Mouse (Mus musculus) left cerebral cortex, postnatal 10 days (tissue): ENCODE measurements at regions not wholly inside any gene's neighbourhood (a gene's known extent, or its start where the extent isn't known, plus 50 kb on each side); places are given as distances from the start of the nearest gene placed in this dataset.

ENCODE experiments used
- DNase-seq, 2 experiments: peaks; one replicate each; pipeline ENCODE4 v3.0.0; 2021 to 2022; ENCODE audit warnings: low spot score in 2 of 2, mixed read lengths in 1 of 2; ENCODE audit errors: extremely low spot score in 1 of 2
- intact Hi-C: fragments of 180-260 bp; cut with DNase I; formaldehyde crosslinking; loops from one replicate; pipeline ENCODE4 v1.15.1; 2025

DNA sequence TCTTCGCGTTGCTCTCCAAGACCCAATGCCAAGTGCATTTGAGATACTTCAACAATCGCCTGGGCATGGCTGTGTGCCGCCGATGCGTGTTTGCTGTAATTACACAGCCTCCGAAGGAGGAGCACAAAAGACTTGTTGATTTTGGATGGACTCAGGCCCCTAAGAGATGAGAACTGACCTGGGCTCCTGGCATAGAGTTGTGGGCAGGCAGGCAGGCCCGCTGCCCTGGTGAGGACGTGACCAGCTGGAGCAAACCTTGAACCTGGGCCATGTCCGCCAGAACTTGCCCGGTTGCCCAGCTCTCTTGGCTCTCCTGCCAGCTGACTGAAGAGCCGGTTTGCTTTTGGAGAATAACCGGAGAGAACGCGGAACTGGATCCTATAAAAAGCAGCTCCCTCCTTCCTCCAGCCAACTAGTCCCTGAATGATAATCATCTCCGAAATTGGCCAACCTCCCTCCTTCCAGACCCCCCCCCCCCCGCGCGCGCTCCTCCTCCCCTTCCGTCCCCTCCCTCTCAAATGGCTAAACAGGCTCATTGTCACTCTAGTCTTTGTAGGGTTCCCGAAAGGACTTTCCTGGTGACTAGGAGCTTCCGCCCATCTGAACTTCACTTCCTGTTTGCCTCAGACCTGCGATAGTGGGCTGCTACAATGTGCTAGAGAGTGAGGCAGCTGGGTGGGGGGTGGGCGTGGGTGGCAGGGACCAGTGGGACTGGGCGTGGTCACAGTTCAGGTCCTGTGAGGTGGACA lies 237.5 kb downstream of the Uaca start:
- intact Hi-C loops: no loop called here
- DNase-seq: peak in 1 of 2 experiments; percentile 48

DNA sequence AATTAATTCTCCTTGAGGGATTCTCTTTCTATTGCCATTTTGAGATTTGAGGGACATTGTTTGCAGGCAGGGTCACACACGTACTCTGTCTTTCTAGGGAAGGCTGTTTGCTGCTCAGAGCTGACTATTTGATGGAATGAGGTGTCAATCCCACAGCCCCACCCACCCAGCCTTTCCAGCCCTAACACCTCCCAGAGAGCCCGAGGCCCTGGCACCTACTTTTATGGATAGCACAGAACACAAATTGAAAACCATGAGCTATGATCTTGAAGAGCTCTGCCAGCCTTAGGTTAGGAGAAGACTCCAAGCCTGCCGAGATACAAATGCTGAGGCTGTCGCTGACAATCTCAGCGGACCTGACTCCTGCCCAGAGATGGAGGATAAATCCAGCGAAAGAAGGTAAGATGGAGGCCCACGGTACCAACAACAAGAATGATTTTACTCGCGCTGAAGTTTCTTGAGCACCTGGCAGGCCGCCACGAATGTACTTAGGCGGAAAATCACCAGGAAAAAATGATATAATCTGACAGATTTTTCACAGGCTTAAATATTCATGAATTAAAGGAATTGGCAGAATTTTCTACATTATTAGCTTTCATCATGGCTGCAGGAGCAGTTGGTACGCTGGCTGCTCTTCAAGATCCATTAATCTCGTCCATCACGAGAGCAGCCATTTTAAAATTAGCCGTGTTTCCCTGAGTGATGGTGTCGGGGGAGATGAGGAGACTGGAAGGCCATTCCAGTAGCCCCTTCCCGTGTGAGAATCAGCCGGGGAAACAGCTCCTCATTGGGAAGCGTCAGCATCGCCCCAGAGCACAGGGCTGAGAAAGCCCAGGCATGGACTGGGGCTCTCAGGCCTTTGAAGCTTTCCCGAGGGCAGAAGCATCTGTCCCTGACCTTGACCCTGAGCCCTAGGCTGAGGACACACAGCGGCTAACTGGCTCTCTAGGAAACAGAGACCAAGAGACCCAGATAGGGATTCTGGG lies 238.4 kb downstream of the Uaca start:
- DNase-seq: peak in 1 of 2 experiments; percentile 14
- intact Hi-C loops: no loop called here

DNA sequence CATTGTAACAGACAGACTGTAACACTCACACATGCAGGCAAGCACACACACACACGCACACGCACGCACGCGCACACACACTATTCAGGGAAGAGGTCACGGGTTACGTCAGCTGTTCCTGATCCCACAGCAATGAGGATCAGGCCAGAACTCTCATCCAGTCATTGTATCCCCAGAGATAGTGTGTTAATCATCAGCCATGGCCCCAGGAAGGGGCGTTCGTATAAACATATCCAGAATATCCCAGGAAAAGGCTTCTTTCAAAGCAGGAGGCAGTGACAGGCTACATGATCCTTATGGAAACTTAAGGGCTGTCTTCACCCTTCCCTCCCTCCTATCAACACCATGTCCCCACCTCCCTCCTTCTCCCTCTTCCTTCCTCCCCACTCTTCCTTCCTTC lies 239.3 kb downstream of the Uaca start:
- intact Hi-C loops: no loop called here

DNA sequence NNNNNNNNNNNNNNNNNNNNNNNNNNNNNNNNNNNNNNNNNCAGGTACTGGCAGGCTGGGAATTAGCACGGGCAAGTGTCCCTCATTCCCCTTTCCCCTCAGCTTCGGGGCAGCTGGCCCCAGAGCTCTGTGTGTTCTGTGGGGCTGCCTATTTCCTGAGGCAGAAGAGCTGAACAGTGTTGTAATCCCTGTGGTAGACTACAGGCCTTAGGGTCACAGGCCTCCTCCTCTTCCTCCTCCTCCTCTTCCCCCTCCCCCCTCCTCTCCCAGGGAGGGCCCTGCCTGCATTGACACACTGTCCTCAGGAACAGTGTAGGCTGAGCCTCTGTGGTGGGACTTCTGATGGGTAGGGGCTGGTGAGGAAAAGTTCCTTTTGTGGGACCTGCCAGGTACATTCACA lies 247.7 kb downstream of the Uaca start:
- DNase-seq: no peak
- intact Hi-C loops: loop anchor here (10.0 kb wide), 2 partner anchors 333 to 853 kb away; partner anchors contain the start of gene Tle3

More for the DNA sequence above, 239.3 kb downstream of the Uaca start:
- DNase-seq: no peak

DNA sequence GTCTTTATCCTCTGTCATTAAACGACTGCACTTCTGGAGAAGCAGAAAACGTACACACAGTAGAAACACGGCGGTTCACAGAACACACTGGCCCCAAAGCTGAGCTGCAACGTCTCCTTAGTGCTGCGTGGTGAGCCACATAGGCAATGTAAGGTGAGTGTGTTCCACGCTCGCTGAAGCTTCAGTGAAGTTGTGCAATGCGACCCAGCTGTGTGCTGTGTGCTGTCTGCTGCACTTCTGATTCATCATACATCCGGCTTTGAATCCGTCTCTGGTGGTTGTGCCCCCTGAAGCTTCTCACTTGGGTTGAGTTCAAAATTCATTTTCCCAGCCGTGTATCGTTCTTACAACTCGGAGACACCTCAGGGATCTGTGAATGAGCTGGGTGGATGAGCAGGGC lies 250.6 kb downstream of the Uaca start:
- DNase-seq: no peak
- intact Hi-C loops: loop anchor here (10.0 kb wide), 2 partner anchors 330 to 850 kb away; partner anchors contain the start of gene Tle3

DNA sequence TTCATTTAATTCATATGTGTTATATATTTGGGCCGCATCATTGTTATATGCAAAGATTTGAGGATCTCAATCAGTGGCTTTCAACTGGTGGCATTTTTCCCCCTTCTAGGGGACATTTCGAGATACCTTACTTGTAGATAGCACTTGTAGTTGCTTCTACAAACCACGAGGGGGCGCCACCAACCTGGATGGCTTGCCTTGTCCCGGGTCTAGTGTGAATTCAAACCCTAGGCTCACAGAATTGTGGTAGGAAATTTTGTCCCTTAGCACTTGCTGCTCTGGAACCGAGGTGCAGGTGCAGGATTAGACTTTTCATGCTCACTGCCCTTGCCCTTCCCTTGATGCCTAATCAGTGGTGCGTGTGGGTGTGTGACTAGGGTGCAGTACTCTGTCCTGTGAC lies 252.2 kb downstream of the Uaca start:
- DNase-seq: peak; percentile 54 to 83
- intact Hi-C loops: loop anchor here (10.0 kb wide), 2 partner anchors 328 to 848 kb away; partner anchors contain the start of gene Tle3

GRCm38 (mm10) chr9:61047289-61047688 lies 252.9 kb downstream of the Uaca start:
- no peak for DNase-seq
- intact Hi-C loops: loop anchor here (10.0 kb wide), 2 partner anchors 328 to 848 kb away; partner anchors contain the start of gene Tle3

GRCm38 (mm10) chr9:61048576-61048975 lies 254.2 kb downstream of the Uaca start:
- no peak for DNase-seq
- intact Hi-C loops: loop anchor here (10.0 kb wide), 2 partner anchors 326 to 846 kb away; partner anchors contain the start of gene Tle3

GRCm38 (mm10) chr9:61052621-61053020 lies 258.3 kb downstream of the Uaca start:
- intact Hi-C loops: no loop called here
- no peak for DNase-seq

- DNase-seq: peak; percentile 47 to 81
- intact Hi-C loops: no loop called here
Measured at GRCm38 (mm10) chr9:61054427-61054826, 260.1 kb downstream of the Uaca start.

DNA sequence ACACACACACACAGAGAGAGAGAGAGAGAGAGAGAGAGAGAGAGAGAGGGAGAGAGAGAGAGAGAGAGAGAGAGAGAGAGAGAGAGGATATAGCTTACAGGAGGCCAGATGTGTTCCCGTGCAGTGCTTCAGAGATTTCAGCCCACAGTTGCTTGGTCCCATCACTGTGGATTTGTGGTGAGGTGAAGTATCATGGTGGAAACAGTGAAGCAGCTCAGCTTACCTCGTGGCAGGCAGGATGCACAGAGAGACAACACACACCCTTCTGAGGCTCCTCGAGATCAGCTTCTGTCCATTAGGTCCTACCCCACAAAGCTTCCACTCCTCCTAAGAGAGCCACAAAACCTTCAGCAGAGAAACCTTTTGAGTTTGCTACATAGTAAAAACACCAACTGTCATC lies 261.1 kb downstream of the Uaca start:
- intact Hi-C loops: no loop called here
- DNase-seq: no peak

GRCm38 (mm10) chr9:61055928-61056730 lies 261.8 kb downstream of the Uaca start:
- no peak for DNase-seq

DNA sequence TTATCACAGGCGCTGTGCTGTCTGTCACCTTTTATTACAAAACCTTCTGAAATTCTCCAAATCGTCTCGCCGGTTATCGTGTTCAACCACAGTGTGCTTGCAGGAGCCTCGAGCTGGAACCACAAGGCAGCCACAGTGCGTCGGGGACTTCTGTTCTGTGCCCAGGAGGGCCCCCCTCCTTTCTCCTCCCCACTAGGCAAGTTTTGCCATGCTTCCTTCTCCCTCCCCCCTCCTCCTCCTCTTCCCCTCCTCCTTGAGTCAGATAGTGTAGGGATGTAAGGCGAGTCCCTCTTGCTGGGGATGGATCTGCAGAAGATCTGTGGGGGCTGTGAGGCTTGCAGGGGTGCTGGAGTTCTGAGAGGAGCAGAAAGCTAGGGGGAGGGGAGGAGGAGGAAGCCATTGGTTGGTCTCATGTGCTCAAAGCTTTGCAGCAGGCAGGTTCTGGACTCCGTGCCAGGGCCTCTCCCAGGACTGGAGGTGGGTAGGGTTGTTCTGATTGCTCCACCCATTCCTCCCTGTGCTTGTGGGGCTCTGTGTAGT lies 262.5 kb downstream of the Uaca start:
- DNase-seq: peak; percentile 13 to 60
- intact Hi-C loops: no loop called here

More at GRCm38 (mm10) chr9:61055928-61056730, 261.8 kb downstream of the Uaca start:
- intact Hi-C loops: no loop called here

DNA sequence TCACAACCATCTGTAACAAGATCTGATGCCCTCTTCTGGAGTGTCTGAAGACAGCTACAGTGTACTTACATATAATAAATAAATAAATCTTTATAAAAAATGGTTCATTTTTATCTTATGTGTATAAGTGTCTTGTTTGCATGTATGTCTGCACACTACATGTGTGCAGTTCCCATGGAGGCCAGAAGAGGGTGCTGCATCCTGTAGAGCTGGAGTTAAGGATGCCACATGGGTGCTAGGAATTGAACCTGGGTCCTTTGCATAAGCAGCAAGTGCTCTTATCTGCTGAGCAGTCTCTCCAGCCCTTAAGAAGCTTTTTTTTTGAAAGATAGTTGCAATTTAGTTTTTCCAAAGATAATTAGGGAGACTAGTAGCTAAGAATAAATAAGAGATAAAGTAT lies 264.9 kb downstream of the Uaca start:
- intact Hi-C loops: no loop called here
- DNase-seq: no peak

DNA sequence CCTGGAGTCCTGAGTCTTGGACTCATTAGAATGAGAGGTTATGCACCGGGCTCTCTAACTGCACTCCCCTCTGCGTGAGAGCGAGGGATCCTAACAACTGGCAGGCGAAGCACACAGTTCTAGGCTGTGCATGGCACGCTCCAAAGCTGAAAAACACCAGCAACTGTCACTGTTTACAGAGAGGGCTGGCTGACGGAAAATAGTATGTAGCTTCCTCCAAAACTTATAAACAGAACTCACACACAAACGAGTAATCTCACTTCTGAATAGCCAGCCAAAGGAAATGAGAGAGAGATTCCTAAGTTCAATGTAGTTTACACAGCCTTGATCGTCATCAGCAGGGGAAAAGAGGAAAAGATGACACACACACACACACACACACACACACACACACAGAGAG lies 266.6 kb downstream of the Uaca start:
- intact Hi-C loops: no loop called here

GRCm38 (mm10) chr9:61064714-61065305 lies 270.5 kb downstream of the Uaca start:
- intact Hi-C loops: no loop called here
- DNase-seq: no peak

More for the DNA sequence above, 266.6 kb downstream of the Uaca start:
- no peak for DNase-seq

DNA sequence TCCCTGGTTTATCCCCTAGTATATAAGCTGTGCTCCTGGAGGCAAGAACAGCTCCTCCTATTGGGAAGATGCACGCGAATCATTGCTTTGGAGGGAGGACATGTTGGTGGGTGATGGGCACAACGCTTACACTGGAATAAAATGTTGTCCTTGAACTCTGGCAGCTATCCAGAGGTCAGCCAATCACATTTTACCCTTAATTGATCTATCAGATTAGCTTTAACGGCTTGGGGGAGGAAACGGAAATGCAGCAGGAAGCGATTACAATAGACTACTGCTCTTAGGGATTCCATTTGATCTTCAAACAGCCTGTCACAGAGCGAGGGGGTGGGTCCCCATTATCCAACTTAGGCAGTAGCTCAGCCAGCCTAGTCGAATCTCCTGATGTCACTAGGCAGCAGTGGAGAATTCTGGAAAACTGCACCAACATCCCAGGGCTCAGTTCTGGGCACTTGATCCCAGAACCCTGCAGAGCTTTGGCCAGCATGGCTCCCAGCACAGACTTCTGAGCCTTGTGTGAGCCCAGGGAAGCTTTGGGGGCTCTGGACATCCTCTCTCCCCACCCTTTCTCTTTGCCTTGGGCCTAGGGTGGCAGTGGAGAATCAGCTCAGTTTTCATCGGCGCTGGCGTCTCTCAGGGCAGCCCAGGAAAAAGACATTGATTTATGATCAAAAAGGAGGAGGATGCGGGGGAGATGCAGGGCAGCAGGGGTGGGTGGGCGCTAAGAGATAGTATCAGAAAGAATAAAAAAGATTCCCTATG lies 275.4 kb downstream of the Uaca start:
- DNase-seq: no peak
- intact Hi-C loops: no loop called here
